ENCODE assay signal across 8 mouse cellular contexts in genomic region chr4:132945261-132946046, GRCm38 (mm10). TPM values are rescaled to one million over a fixed set of nuclear protein-coding genes. Genes with fewer than 3 reads are reported as not detected.
DNase-seq lines count a peak whose midpoint lies in the region; ATAC-seq lines count a peak whose summit lies in the region.

No protein-coding gene starts in this region.

- peak; percentile 84 for ATAC-seq in embryonic facial prominence, embryonic 15.5 days (ENCODE audit: insufficient number of reproducible peaks, low FRiP score, low TSS enrichment, low read depth)
- ATAC-seq in kidney, embryonic 15.5 days (replicated peaks; ENCODE audit: low FRiP score) = peak; percentile 72

- H3K4me1 ChIP-seq in embryonic facial prominence, embryonic 15.5 days = peaks cover 28% of the 10 kb centered on the region
- H3K4me1 ChIP-seq in heart, embryonic 10.5 days = peaks cover 62% of the 10 kb centered on the region
- peaks cover 31% of the 10 kb centered on the region for H3K4me1 ChIP-seq in kidney, embryonic 15.5 days

- H3K4me2 ChIP-seq in embryonic facial prominence, embryonic 15.5 days (replicated peaks) = peak overlapping the region; percentile 50
- H3K4me2 ChIP-seq in kidney, embryonic 15.5 days = peak overlapping the region; percentile 51

- peak overlapping the region; percentile 23 for H3K4me3 ChIP-seq in embryonic facial prominence, embryonic 15.5 days (replicated peaks)
- peak overlapping the region; percentile 46 for H3K4me3 ChIP-seq in heart, embryonic 10.5 days
- H3K4me3 ChIP-seq in kidney, embryonic 15.5 days (replicated peaks) = peak overlapping the region; percentile 13

- peak overlapping the region; percentile 84 for H3K27ac ChIP-seq in embryonic facial prominence, embryonic 15.5 days (replicated peaks)
- peak overlapping the region; percentile 93 for H3K27ac ChIP-seq in heart, embryonic 10.5 days
- H3K27ac ChIP-seq in kidney, embryonic 15.5 days = peak overlapping the region; percentile 67

- no peaks in the 10 kb centered on the region for H3K9me3 ChIP-seq in embryonic facial prominence, embryonic 15.5 days (replicated peaks)
- H3K9me3 ChIP-seq in heart, embryonic 10.5 days = no peaks in the 10 kb centered on the region
- H3K9me3 ChIP-seq in kidney, embryonic 15.5 days (replicated peaks) = no peaks in the 10 kb centered on the region

- no peaks in the 10 kb centered on the region for H3K27me3 ChIP-seq in embryonic facial prominence, embryonic 15.5 days
- peaks cover 9% of the 10 kb centered on the region for H3K27me3 ChIP-seq in heart, embryonic 10.5 days (ENCODE audit: insufficient read depth, poor library complexity, severe bottlenecking)
- 0 out of 2 replicates have a peak, but pooled peaks cover 7% of the 10 kb centered on the region for H3K27me3 ChIP-seq in kidney, embryonic 15.5 days

- 6% methylated on average over 15 of the region's 15 CpGs for WGBS in embryonic facial prominence, embryonic 15.5 days
- WGBS in heart, embryonic 10.5 days = 4% methylated on average over 15 of the region's 15 CpGs
- WGBS in kidney, embryonic 15.5 days = 5% methylated on average over 15 of the region's 15 CpGs

- H3K9ac ChIP-seq in embryonic facial prominence, embryonic 15.5 days = 0 out of 2 replicates have a peak overlapping the region, but pooled peaks have one; percentile 15
- peak overlapping the region; percentile 35 for H3K9ac ChIP-seq in kidney, embryonic 15.5 days

- DNase-seq in 3134 (ENCODE audit: extremely low read depth, insufficient read length, low spot score) = peak; percentile 84
- peak; percentile 88 for DNase-seq in adrenal gland, postnatal 25 days
- peak; percentile 93 for DNase-seq in heart, embryonic 10.5 days (ENCODE audit: low spot score)
- DNase-seq in liver = peak; percentile 81
- DNase-seq in monocyte, adult 2 months (ENCODE audit: low read depth in 1 of 2, low spot score in 2 of 2) = peak; percentile 68 to 83
- peak; percentile 77 to 87 for DNase-seq in spleen, postnatal 14 days (ENCODE audit: low spot score in 2 of 2)

- H3K36me3 ChIP-seq in embryonic facial prominence, embryonic 15.5 days = no peaks in the 10 kb centered on the region
- H3K36me3 ChIP-seq in heart, embryonic 10.5 days = no peaks in the 10 kb centered on the region
- no peaks in the 10 kb centered on the region for H3K36me3 ChIP-seq in kidney, embryonic 15.5 days

RNA-seq across cellular contexts. Expression of gene Fam76a, which starts 23.1 kb away (rescaled TPM):
- total RNA-seq in adrenal gland, postnatal 25 days (2021) = 35.3 and 36.6 TPM in 2 replicates
- 47.3 and 47.9 TPM in 2 replicates for polyA plus RNA-seq in embryonic facial prominence, embryonic 15.5 days (2015; fragmentation: Nextera tagmentation; extraction: Ambion mirVana)
- 32.3 and 33.1 TPM in 2 replicates for polyA plus RNA-seq in heart, embryonic 10.5 days (2016; fragmentation: Nextera tagmentation; extraction: Ambion mirVana)
- 35.1 and 35.8 TPM in 2 replicates for polyA plus RNA-seq in kidney, embryonic 15.5 days (2015; fragmentation: Nextera tagmentation; extraction: Ambion mirVana)

RNA-seq across cellular contexts. Expression of gene Fgr, which starts 28.4 kb away (rescaled TPM):
- 0.33 TPM in 1 of 2 replicates, not detected in the other for total RNA-seq in adrenal gland, postnatal 25 days (2021)
- 0.55 and 0.65 TPM in 2 replicates for polyA plus RNA-seq in embryonic facial prominence, embryonic 15.5 days (2015; fragmentation: Nextera tagmentation; extraction: Ambion mirVana)
- polyA plus RNA-seq in heart, embryonic 10.5 days (2016; fragmentation: Nextera tagmentation; extraction: Ambion mirVana) = 0.36 and 0.43 TPM in 2 replicates
- 0.63 and 0.81 TPM in 2 replicates for polyA plus RNA-seq in kidney, embryonic 15.5 days (2015; fragmentation: Nextera tagmentation; extraction: Ambion mirVana)

Comparison
In these comparisons a context has a peak if more than half of its experiments do, and no peak if none do; other contexts are left out.
1. Peak in every context shown above with its lines: DNase-seq, ATAC-seq, H3K4me3 ChIP-seq and H3K27ac ChIP-seq.